Mouse (Mus musculus): ENCODE data around the gene Khnyn.

GRCm38 (mm10) chr14:55840853-55841366, 43.8 kb upstream of the Khnyn start:
- no peak for TF ChIP-seq POLR2A (IDR thresholded peaks at IDR 0.05; ENCODE audit: borderline replicate concordance, extremely low read depth, insufficient read depth, insufficient read length, poor library complexity, severe bottlenecking)
- no peak for TF ChIP-seq CTCF (IDR thresholded peaks at IDR 0.05; ENCODE audit: borderline replicate concordance, extremely low read depth, insufficient read depth, insufficient read length)
